Mouse (Mus musculus): ENCODE measurements around the gene Grk3.

Grk3 gene

DNA sequence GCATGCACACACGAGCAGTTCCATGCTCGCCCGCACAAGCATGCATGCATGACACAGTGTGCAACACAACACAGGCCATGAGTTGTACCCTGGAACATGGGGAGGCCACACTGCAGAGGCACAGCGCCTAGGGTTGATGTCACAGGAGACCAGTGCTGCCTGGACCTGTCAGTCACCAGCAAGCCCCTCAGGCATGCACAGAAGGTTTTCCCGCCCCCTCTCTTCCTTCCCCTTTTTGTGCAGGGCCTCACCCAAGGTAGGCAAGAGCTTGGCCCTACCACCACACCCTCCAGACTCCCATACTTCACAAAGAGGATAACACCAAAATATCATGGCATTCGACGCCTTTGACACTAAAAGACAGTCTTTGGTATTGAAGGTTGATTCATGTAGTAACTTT is 8.6 kb downstream of the Grk3 start:
- DNase-seq = no peak

DNA sequence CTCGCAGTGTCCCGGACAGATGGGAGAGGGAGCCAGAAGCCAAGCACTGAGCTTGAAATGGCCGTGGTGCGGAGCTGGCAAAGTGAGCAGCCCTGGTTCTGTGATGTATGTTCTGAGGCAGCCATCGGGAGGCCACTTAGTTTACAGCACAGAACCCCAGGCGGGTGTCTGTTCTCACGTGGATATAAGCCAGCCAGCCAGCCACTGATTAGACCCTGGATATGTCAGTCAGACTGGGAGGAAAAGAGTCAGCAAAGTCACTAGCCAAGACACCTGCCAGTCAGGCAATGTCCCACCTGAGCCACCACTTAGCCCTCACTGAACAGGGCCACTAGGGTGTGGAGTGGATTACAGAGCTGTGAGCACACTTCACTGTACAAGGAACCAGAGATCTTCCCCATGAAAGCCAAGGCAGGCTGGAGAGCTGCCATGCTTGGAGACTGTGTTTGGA is 9.6 kb downstream of the Grk3 start:
- no peak for DNase-seq

DNA sequence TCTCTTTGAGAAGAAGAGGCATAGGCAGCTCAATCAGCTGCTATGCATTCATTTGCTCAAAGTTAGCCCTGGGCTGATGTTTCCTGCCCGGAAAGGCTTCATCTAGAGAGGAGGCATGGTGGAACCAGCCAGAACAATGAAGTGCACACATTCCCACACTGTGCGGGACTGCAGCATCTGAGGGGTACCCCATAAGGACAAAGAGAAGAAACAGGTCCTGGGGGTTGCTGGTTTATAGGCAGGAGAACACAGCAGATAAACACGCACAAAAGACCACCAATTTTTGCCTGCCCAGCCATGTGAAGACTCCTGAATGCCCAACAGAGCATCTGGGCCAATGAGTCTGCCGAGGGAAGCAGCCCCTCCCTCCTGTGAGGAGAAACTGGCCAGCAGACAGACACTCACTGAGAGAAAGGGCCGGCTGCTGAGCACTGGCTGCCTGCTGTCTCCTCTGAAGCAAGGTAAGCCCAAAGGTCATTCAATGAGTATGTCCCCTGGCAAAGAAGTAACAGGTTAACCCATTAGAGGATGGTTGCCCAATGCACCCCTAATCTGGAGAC is 12.7 kb downstream of the Grk3 start:
- DNase-seq = no peak

DNA sequence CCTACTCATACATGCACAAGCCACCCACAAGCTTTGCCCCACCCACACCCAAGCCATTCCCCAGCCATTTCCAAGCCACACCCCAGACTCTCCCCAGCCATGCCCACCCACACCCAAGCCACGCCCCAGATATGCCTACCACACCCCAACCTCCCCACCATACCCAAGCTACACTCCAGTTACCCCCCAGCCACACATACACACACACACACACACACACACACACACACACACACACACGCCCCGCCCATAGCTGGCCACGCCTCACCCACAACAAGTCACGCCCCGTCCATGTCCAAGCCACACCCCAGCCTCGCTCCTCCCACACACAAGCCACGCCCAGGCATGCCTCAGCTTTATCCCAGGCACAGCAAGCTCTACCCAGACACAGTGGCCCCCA is 16.4 kb downstream of the Grk3 start:
- DNase-seq = no peak

DNA sequence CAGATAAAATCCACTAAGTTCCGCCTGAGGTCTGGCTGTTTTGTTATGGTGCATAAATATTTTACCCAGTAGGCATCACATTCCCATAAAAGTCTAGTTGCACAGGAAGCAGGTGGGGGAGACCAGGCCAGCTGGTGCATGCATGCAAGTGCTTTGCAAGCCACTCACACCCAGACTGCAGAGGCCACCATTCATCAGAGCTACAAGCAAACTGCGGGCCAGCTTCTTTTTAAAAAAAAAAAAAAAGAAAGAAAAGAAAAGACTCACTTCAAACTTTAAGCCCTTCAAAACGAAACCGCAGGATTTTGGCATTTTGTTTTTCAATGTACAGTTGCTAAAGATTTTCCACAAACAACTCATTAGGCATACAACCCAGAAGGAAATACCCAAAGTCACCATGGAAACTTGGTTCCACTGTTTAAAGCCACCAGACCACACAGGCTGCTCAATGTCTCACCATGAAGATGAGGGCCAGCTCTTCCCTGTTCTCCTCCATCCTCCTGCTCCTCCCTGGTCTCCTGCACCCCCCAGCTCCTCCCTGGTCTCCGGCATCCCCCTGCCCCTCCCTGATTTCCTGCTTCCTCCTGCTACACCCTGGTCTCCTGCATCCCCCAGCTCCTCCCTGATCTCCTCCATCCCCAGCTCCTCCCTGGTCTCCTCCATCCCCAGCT is 17.9 kb downstream of the Grk3 start:
- no peak for DNase-seq

- no peak for DNase-seq
Measured at GRCm38 (mm10) chr5:112991245-112991644, 24.3 kb downstream of the Grk3 start.

DNA sequence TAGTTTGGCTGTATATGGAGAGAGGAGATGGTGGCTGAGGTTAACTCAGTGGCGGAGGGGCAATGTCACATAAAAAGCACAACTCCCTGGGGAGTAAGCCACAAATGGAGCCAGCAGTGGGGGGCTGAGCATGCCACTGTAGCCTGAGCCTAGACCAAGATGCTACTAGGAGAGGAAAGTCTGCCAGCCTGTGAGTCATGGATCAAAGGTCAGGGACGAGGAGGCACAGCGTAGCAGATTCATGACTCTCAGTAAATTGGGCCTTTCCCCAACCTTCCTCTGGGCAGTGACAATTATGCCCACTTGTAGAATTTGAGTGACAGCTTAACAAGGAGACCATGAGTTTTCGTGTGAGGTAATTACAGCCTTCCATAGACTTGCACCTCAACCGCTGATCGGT is 33.7 kb downstream of the Grk3 start:
- DNase-seq = no peak

GRCm38 (mm10) chr5:112979710-112980109 is 35.9 kb downstream of the Grk3 start:
- DNase-seq = no peak

DNA sequence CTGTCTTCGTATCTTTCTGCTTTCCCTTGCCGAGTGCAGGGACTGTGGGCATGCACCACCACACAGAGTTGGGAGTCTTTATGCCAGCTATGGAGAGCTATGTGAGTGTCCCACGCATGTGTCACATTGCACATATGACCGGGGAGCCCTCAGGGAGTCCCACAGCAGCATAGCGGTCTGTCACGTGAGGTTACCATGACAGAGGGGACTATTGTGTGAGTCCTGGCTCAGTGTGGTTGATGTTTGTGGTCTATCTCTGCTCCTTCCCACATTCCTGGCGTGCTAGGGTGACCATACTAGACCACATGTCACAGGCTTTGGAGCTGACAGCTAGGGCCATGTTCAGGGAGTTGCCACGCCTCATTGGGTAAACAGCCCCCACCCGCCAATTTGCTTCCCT is 36.4 kb downstream of the Grk3 start:
- DNase-seq = no peak

- DNase-seq = no peak
Measured at GRCm38 (mm10) chr5:112977089-112977488, 38.5 kb downstream of the Grk3 start.

DNA sequence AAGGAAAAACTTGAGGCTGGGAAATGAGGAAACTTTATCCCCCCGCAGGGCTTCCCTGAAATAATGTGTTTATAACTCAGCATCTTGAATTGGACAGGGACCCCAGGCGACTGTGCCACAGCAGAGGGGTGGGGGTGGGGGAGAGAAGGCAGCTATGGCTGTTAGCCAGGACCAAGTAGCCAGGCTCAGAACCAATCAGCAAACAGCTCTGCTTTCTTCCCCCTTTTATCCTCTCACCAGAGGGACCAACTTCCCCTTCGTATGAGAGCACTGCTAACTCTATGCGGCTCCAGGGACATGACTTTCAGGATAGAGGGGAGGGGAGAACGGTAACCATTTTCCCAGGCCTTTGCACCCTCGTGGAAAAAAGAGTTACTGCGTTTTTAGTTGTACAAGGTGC is 42.0 kb downstream of the Grk3 start:
- no peak for DNase-seq

GRCm38 (mm10) chr5:112972297-112972696 is 43.3 kb downstream of the Grk3 start:
- DNase-seq = no peak

- DNase-seq = no peak
Measured at GRCm38 (mm10) chr5:112963495-112963894, 52.1 kb downstream of the Grk3 start.

DNA sequence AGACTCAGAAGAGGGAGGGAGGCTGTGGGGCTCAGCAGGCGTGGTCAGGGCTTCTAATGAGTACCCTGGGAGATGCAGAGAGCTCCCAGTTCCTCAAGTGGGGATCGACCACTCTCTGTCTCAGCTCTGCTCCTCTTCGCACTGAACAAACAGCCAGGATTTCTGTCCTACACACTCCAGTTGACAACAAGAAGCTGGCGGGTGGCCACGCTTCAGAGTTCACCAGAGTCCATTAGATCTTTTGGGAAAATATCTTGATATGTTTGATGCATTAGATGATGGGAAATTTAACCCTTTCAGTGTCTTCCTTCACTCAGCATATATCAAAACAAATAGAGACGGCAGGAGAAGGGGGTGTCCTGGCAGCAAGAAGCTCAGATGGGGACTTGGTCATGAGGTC is 53.4 kb downstream of the Grk3 start:
- no peak for DNase-seq

- no peak for DNase-seq
Measured at GRCm38 (mm10) chr5:112960911-112961310, 54.7 kb downstream of the Grk3 start.

GRCm38 (mm10) chr5:112958293-112958692 is 57.3 kb downstream of the Grk3 start:
- no peak for DNase-seq

DNA sequence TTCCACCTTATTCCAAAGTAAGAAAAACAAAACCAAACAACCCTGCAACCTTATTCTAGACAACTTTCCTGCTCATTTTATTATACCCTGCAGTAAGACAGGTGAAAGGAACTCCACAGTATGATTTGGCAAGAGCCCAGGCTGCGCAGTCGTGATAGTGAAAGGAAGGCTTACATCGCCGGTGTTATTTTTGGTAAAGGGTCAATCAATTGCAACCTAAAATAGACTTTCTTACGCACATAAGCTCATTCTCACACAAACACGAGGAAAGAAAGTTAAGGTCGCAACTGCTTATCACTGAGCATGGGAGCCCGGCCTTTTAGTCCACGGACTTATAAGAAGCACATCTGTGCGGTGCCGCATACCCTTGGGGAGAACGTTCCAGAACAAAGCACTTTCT is 58.8 kb downstream of the Grk3 start:
- no peak for DNase-seq

DNA sequence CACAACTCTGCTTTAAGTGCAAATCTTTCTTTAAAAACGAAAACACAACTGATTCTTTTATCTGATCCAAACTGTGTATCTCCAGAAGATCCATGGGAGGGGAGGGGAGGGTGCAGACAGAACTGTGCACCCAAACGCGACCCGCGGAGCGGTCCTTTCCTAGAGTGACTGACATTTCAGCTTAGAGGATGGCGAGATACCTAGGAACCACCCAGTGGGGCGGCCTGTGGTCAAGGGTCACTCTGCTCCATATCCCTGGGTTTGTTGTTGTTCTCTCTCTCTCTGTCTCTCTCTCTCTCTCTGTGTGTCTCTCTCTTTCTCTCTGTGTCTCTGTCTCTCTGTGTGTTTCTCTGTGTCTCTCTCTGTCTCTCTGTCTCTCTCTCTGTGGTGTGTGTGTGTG is 59.2 kb downstream of the Grk3 start:
- DNase-seq = no peak

GRCm38 (mm10) chr5:112950847-112951246 is 64.7 kb downstream of the Grk3 start:
- no peak for DNase-seq

GRCm38 (mm10) chr5:112945925-112946324 is 69.7 kb downstream of the Grk3 start:
- no peak for DNase-seq

- DNase-seq = no peak
Measured at GRCm38 (mm10) chr5:112942244-112942643, 73.3 kb downstream of the Grk3 start.

GRCm38 (mm10) chr5:112941001-112941400 is 74.6 kb downstream of the Grk3 start:
- DNase-seq = no peak

- no peak for DNase-seq
Measured at GRCm38 (mm10) chr5:112936632-112937031, 79.0 kb downstream of the Grk3 start.

- DNase-seq = no peak
Measured at GRCm38 (mm10) chr5:112935436-112935835, 80.2 kb downstream of the Grk3 start.

Data from right cerebral cortex, postnatal 25 days (tissue).